31 mouse cellular contexts compared by ENCODE assay signal in genomic region chrX:8921080-8921479, GRCm38 (mm10). TPM values are rescaled to one million over a fixed set of nuclear protein-coding genes. Genes with fewer than 3 reads are reported as not detected.
DNase-seq lines count a peak whose midpoint lies in the region; ATAC-seq and TF ChIP-seq lines count a peak whose summit lies in the region.
"Had no signal": no experiment of that assay in that cellular context is flagged by ENCODE, and none has a peak within 500 bp of the region (broad histone marks: within the 10 kb centered on the region; RNA-seq: fewer than 3 reads in every experiment).

No protein-coding gene starts in this region.

- TF ChIP-seq CTCF in hindbrain, postnatal 0 days (IDR thresholded peaks at IDR 0.05; ENCODE audit: low read depth): no peak

- no peak for DNase-seq in hindbrain, embryonic 10.5 days (ENCODE audit: low spot score)
- no peak for DNase-seq in midbrain, embryonic 14.5 days
- DNase-seq in hindbrain, postnatal 0 days (ENCODE audit: low spot score): peak; percentile 5
- DNase-seq: adrenal gland, adult 2 months; adrenal gland, postnatal 10 days; adrenal gland, postnatal 25 days; B cell, adult 2 months; cerebellum, adult 11 months; cerebellum, adult 18-20 months; cerebellum, adult 8-10 months; cerebellum, adult 9-11 months; cerebellum, postnatal 14 days; cerebellum, postnatal 36 days; embryo, embryonic 11 days had no signal

- H3K27ac ChIP-seq in hindbrain, embryonic 13.5 days: no peak overlapping the region
- no peak overlapping the region for H3K27ac ChIP-seq in hindbrain, embryonic 10.5 days
- H3K27ac ChIP-seq in hindbrain, embryonic 16.5 days (ENCODE audit: low read depth, low read length): no peak overlapping the region
- H3K27ac ChIP-seq in hindbrain, embryonic 12.5 days: no peak overlapping the region
- H3K27ac ChIP-seq in midbrain, embryonic 15.5 days: 0 out of 2 replicates have a peak overlapping the region, but pooled peaks have one; percentile 25
- no peak overlapping the region for H3K27ac ChIP-seq in midbrain, embryonic 14.5 days (replicated peaks; ENCODE audit: low read depth, low read length)
- no peak overlapping the region for H3K27ac ChIP-seq in hindbrain, postnatal 0 days
- H3K27ac ChIP-seq: embryonic facial prominence, embryonic 13.5 days; embryonic facial prominence, embryonic 15.5 days; forebrain, embryonic 10.5 days; forebrain, embryonic 12.5 days had no signal

- peak; percentile 31; the same call in 1 of the 2 replicates for ATAC-seq in hindbrain, embryonic 13.5 days (ENCODE audit: low FRiP score)
- ATAC-seq in hindbrain, embryonic 16.5 days: peak; percentile 60
- ATAC-seq in hindbrain, embryonic 12.5 days (ENCODE audit: low FRiP score): no peak
- peak; percentile 40; the same call in 1 of the 2 replicates for ATAC-seq in midbrain, embryonic 15.5 days (replicated peaks)
- no peak for ATAC-seq in midbrain, embryonic 14.5 days (ENCODE audit: low FRiP score, low TSS enrichment)
- peak; percentile 51; the same call in 1 of the 2 replicates for ATAC-seq in hindbrain, postnatal 0 days
- ATAC-seq in CD4-positive, CD25-positive, alpha-beta regulatory T cell, adult 4 months: no peak
- ATAC-seq: forebrain, embryonic 14.5 days had no signal

- no peaks in the 10 kb centered on the region for H3K9me3 ChIP-seq in hindbrain, embryonic 13.5 days
- peaks cover 7% of the 10 kb centered on the region; the same call in 1 of the 2 replicates for H3K9me3 ChIP-seq in hindbrain, embryonic 10.5 days
- H3K9me3 ChIP-seq in hindbrain, embryonic 16.5 days (ENCODE audit: control insufficient read depth, low read length): peaks cover 4% of the 10 kb centered on the region; the same call in 1 of the 2 replicates
- H3K9me3 ChIP-seq in hindbrain, embryonic 12.5 days (replicated peaks): 0 out of 2 replicates have a peak, but pooled peaks cover 4% of the 10 kb centered on the region
- H3K9me3 ChIP-seq in midbrain, embryonic 15.5 days: no peaks in the 10 kb centered on the region
- no peaks in the 10 kb centered on the region for H3K9me3 ChIP-seq in midbrain, embryonic 14.5 days (ENCODE audit: control insufficient read depth, low read length)
- no peaks in the 10 kb centered on the region for H3K9me3 ChIP-seq in hindbrain, postnatal 0 days (ENCODE audit: low read length)
- H3K9me3 ChIP-seq: embryonic facial prominence, embryonic 13.5 days; embryonic facial prominence, embryonic 15.5 days; forebrain, embryonic 10.5 days; forebrain, embryonic 12.5 days had no signal

- H3K9ac ChIP-seq in hindbrain, embryonic 13.5 days: no peak overlapping the region
- H3K9ac ChIP-seq in hindbrain, embryonic 16.5 days (ENCODE audit: low read depth, low read length): no peak overlapping the region
- no peak overlapping the region for H3K9ac ChIP-seq in hindbrain, embryonic 12.5 days
- H3K9ac ChIP-seq in midbrain, embryonic 15.5 days: no peak overlapping the region
- no peak overlapping the region for H3K9ac ChIP-seq in midbrain, embryonic 14.5 days (replicated peaks; ENCODE audit: low read length)
- H3K9ac ChIP-seq in hindbrain, postnatal 0 days (replicated peaks; ENCODE audit: low read length): no peak overlapping the region
- H3K9ac ChIP-seq: embryonic facial prominence, embryonic 13.5 days; embryonic facial prominence, embryonic 15.5 days; forebrain, embryonic 12.5 days had no signal

- H3K4me3 ChIP-seq in hindbrain, embryonic 13.5 days: no peak overlapping the region
- no peak overlapping the region for H3K4me3 ChIP-seq in hindbrain, embryonic 10.5 days
- H3K4me3 ChIP-seq in hindbrain, embryonic 16.5 days (ENCODE audit: low read length): no peak overlapping the region
- H3K4me3 ChIP-seq in hindbrain, embryonic 12.5 days: no peak overlapping the region
- H3K4me3 ChIP-seq in midbrain, embryonic 15.5 days: no peak overlapping the region
- H3K4me3 ChIP-seq in midbrain, embryonic 14.5 days (replicated peaks; ENCODE audit: low read depth, low read length): no peak overlapping the region
- no peak overlapping the region for H3K4me3 ChIP-seq in hindbrain, postnatal 0 days (ENCODE audit: low read length)
- H3K4me3 ChIP-seq: embryonic facial prominence, embryonic 13.5 days; embryonic facial prominence, embryonic 15.5 days; erythroblast, embryonic 14.5 days; forebrain, embryonic 10.5 days; forebrain, embryonic 12.5 days had no signal

- WGBS in hindbrain, embryonic 13.5 days: 70% methylated on average over 4 of the region's 4 CpGs
- 88% methylated on average over 4 of the region's 4 CpGs for WGBS in hindbrain, embryonic 10.5 days
- 58% methylated on average over 4 of the region's 4 CpGs for WGBS in hindbrain, embryonic 16.5 days
- 69% methylated on average over 4 of the region's 4 CpGs for WGBS in hindbrain, embryonic 12.5 days
- 62% methylated on average over 4 of the region's 4 CpGs for WGBS in midbrain, embryonic 15.5 days
- 57% methylated on average over 4 of the region's 4 CpGs for WGBS in midbrain, embryonic 14.5 days
- 56% methylated on average over 4 of the region's 4 CpGs for WGBS in hindbrain, postnatal 0 days

- H3K36me3 ChIP-seq in hindbrain, embryonic 13.5 days: no peaks in the 10 kb centered on the region
- no peaks in the 10 kb centered on the region for H3K36me3 ChIP-seq in hindbrain, embryonic 10.5 days
- H3K36me3 ChIP-seq in hindbrain, embryonic 16.5 days (ENCODE audit: control insufficient read depth, insufficient read depth, low read length): no peaks in the 10 kb centered on the region
- no peaks in the 10 kb centered on the region for H3K36me3 ChIP-seq in hindbrain, embryonic 12.5 days
- no peaks in the 10 kb centered on the region for H3K36me3 ChIP-seq in midbrain, embryonic 15.5 days (replicated peaks)
- no peaks in the 10 kb centered on the region for H3K36me3 ChIP-seq in midbrain, embryonic 14.5 days (ENCODE audit: control insufficient read depth, insufficient read depth, low read length)
- no peaks in the 10 kb centered on the region for H3K36me3 ChIP-seq in hindbrain, postnatal 0 days (ENCODE audit: insufficient read depth, low read length)
- H3K36me3 ChIP-seq: embryonic facial prominence, embryonic 13.5 days; embryonic facial prominence, embryonic 15.5 days; forebrain, embryonic 10.5 days; forebrain, embryonic 12.5 days had no signal

- no peak overlapping the region for H3K4me2 ChIP-seq in hindbrain, embryonic 13.5 days
- no peak overlapping the region for H3K4me2 ChIP-seq in hindbrain, embryonic 16.5 days (ENCODE audit: low read length)
- no peak overlapping the region for H3K4me2 ChIP-seq in hindbrain, embryonic 12.5 days (replicated peaks)
- no peak overlapping the region for H3K4me2 ChIP-seq in midbrain, embryonic 15.5 days
- H3K4me2 ChIP-seq in midbrain, embryonic 14.5 days (ENCODE audit: low read length): no peak overlapping the region
- H3K4me2 ChIP-seq in hindbrain, postnatal 0 days (ENCODE audit: low read depth, low read length): no peak overlapping the region
- H3K4me2 ChIP-seq: embryonic facial prominence, embryonic 13.5 days; embryonic facial prominence, embryonic 15.5 days; forebrain, embryonic 12.5 days had no signal

- no peaks in the 10 kb centered on the region for H3K4me1 ChIP-seq in hindbrain, embryonic 13.5 days (replicated peaks)
- no peaks in the 10 kb centered on the region for H3K4me1 ChIP-seq in hindbrain, embryonic 10.5 days (replicated peaks)
- H3K4me1 ChIP-seq in hindbrain, embryonic 16.5 days (ENCODE audit: control insufficient read depth, insufficient read depth, low read depth, low read length): no peaks in the 10 kb centered on the region
- H3K4me1 ChIP-seq in hindbrain, embryonic 12.5 days: no peaks in the 10 kb centered on the region
- no peaks in the 10 kb centered on the region for H3K4me1 ChIP-seq in midbrain, embryonic 15.5 days
- no peaks in the 10 kb centered on the region for H3K4me1 ChIP-seq in midbrain, embryonic 14.5 days (ENCODE audit: control insufficient read depth, insufficient read depth, low read length)
- H3K4me1 ChIP-seq in hindbrain, postnatal 0 days (ENCODE audit: insufficient read depth, low read length): no peaks in the 10 kb centered on the region
- H3K4me1 ChIP-seq: embryonic facial prominence, embryonic 13.5 days; embryonic facial prominence, embryonic 15.5 days; forebrain, embryonic 10.5 days; forebrain, embryonic 12.5 days had no signal

- H3K27me3 ChIP-seq in hindbrain, embryonic 13.5 days: no peaks in the 10 kb centered on the region
- no peaks in the 10 kb centered on the region for H3K27me3 ChIP-seq in hindbrain, embryonic 10.5 days (ENCODE audit: insufficient read depth, poor library complexity, severe bottlenecking)
- H3K27me3 ChIP-seq in hindbrain, embryonic 16.5 days (replicated peaks; ENCODE audit: control insufficient read depth, insufficient read depth, low read length): no peaks in the 10 kb centered on the region
- no peaks in the 10 kb centered on the region for H3K27me3 ChIP-seq in hindbrain, embryonic 12.5 days
- no peaks in the 10 kb centered on the region for H3K27me3 ChIP-seq in midbrain, embryonic 15.5 days (replicated peaks)
- H3K27me3 ChIP-seq in midbrain, embryonic 14.5 days (ENCODE audit: control insufficient read depth, insufficient read depth, low read length): no peaks in the 10 kb centered on the region
- H3K27me3 ChIP-seq in hindbrain, postnatal 0 days (ENCODE audit: insufficient read depth, low read length): no peaks in the 10 kb centered on the region
- H3K27me3 ChIP-seq: embryonic facial prominence, embryonic 13.5 days; embryonic facial prominence, embryonic 15.5 days; forebrain, embryonic 12.5 days had no signal

RNA-seq across cellular contexts. Expression of gene B630019K06Rik, which starts 28.9 kb away (rescaled TPM):
- 19.4 and 20.4 TPM in 2 replicates for polyA plus RNA-seq in hindbrain, embryonic 13.5 days (2015; fragmentation: Nextera tagmentation; extraction: Ambion mirVana)
- 2.9 and 4.7 TPM in 2 replicates for polyA plus RNA-seq in hindbrain, embryonic 10.5 days (2016; fragmentation: Nextera tagmentation; extraction: Ambion mirVana)
- polyA plus RNA-seq in hindbrain, embryonic 16.5 days (2015; fragmentation: Nextera tagmentation; extraction: Ambion mirVana): 22.4 and 23.5 TPM in 2 replicates
- 16.6 and 17.2 TPM in 2 replicates for polyA plus RNA-seq in hindbrain, embryonic 12.5 days (2016; fragmentation: Nextera tagmentation; extraction: Ambion mirVana)
- 27.7 and 28.5 TPM in 2 replicates for polyA plus RNA-seq in midbrain, embryonic 15.5 days (2015; fragmentation: Nextera tagmentation; extraction: Ambion mirVana)
- 34.3 and 39.3 TPM in 2 replicates for polyA plus RNA-seq in midbrain, embryonic 14.5 days (2014; fragmentation: Nextera tagmentation; extraction: Ambion mirVana)
- 94.8 and 110 TPM in 2 replicates for total RNA-seq in hindbrain, postnatal 0 days (2014; rRNA removed)
- polyA plus RNA-seq in hindbrain, postnatal 0 days (2015; fragmentation: Nextera tagmentation; extraction: Ambion mirVana): 29.4 and 30.0 TPM in 2 replicates
- under 1 TPM; 0.12 to 0.23 TPM for polyA plus RNA-seq in CD4-positive, CD25-positive, alpha-beta regulatory T cell, adult 4 months (2017; shearing (Covaris generic))
- total RNA-seq: MEL had no signal
- polyA plus RNA-seq: erythroblast, embryonic 14.5 days had no signal

RNA-seq across cellular contexts. Expression of gene Fthl17b, which starts 41.7 kb away (rescaled TPM):
- polyA plus RNA-seq in hindbrain, embryonic 13.5 days (2015; fragmentation: Nextera tagmentation; extraction: Ambion mirVana): not detected in 2 replicates
- polyA plus RNA-seq in hindbrain, embryonic 10.5 days (2016; fragmentation: Nextera tagmentation; extraction: Ambion mirVana): not detected in 2 replicates
- polyA plus RNA-seq in hindbrain, embryonic 16.5 days (2015; fragmentation: Nextera tagmentation; extraction: Ambion mirVana): not detected in 2 replicates
- not detected in 2 replicates for polyA plus RNA-seq in hindbrain, embryonic 12.5 days (2016; fragmentation: Nextera tagmentation; extraction: Ambion mirVana)
- polyA plus RNA-seq in midbrain, embryonic 15.5 days (2015; fragmentation: Nextera tagmentation; extraction: Ambion mirVana): not detected in 2 replicates
- not detected in 2 replicates for polyA plus RNA-seq in midbrain, embryonic 14.5 days (2014; fragmentation: Nextera tagmentation; extraction: Ambion mirVana)
- total RNA-seq in hindbrain, postnatal 0 days (2014; rRNA removed): not detected in 2 replicates
- polyA plus RNA-seq in hindbrain, postnatal 0 days (2015; fragmentation: Nextera tagmentation; extraction: Ambion mirVana): not detected in 2 replicates
- not detected for polyA plus RNA-seq in CD4-positive, CD25-positive, alpha-beta regulatory T cell, adult 4 months (2017; shearing (Covaris generic))
- total RNA-seq: adrenal gland, adult 2 months; adrenal gland, postnatal 10 days; adrenal gland, postnatal 25 days; adrenal gland, postnatal 4 days; common myeloid progenitor, adult 5-6 weeks; ES-E14; MEL had no signal
- polyA plus RNA-seq: adrenal gland, adult 2 months; brain, embryonic 14.5 days; embryonic facial prominence, embryonic 11.5 days; embryonic facial prominence, embryonic 13.5 days; embryonic facial prominence, embryonic 15.5 days; erythroblast, embryonic 14.5 days; forebrain, embryonic 10.5 days; forebrain, embryonic 12.5 days; forebrain, embryonic 14.5 days had no signal

RNA-seq across cellular contexts. Expression of gene Gm5751, which starts 47.0 kb away (rescaled TPM):
- polyA plus RNA-seq in hindbrain, embryonic 13.5 days (2015; fragmentation: Nextera tagmentation; extraction: Ambion mirVana): not detected in 2 replicates
- polyA plus RNA-seq in hindbrain, embryonic 10.5 days (2016; fragmentation: Nextera tagmentation; extraction: Ambion mirVana): not detected in 2 replicates
- not detected in 2 replicates for polyA plus RNA-seq in hindbrain, embryonic 16.5 days (2015; fragmentation: Nextera tagmentation; extraction: Ambion mirVana)
- not detected in 2 replicates for polyA plus RNA-seq in hindbrain, embryonic 12.5 days (2016; fragmentation: Nextera tagmentation; extraction: Ambion mirVana)
- polyA plus RNA-seq in midbrain, embryonic 15.5 days (2015; fragmentation: Nextera tagmentation; extraction: Ambion mirVana): not detected in 2 replicates
- polyA plus RNA-seq in midbrain, embryonic 14.5 days (2014; fragmentation: Nextera tagmentation; extraction: Ambion mirVana): not detected in 2 replicates
- total RNA-seq in hindbrain, postnatal 0 days (2014; rRNA removed): not detected in 2 replicates
- not detected in 2 replicates for polyA plus RNA-seq in hindbrain, postnatal 0 days (2015; fragmentation: Nextera tagmentation; extraction: Ambion mirVana)
- polyA plus RNA-seq in CD4-positive, CD25-positive, alpha-beta regulatory T cell, adult 4 months (2017; shearing (Covaris generic)): not detected
- total RNA-seq: adrenal gland, adult 2 months; adrenal gland, postnatal 10 days; adrenal gland, postnatal 25 days; adrenal gland, postnatal 4 days; common myeloid progenitor, adult 5-6 weeks; ES-E14 had no signal
- polyA plus RNA-seq: adrenal gland, adult 2 months; brain, embryonic 14.5 days; embryonic facial prominence, embryonic 11.5 days; embryonic facial prominence, embryonic 13.5 days; embryonic facial prominence, embryonic 15.5 days; erythroblast, embryonic 14.5 days; forebrain, embryonic 10.5 days; forebrain, embryonic 12.5 days; forebrain, embryonic 14.5 days had no signal

RNA-seq across cellular contexts. Expression of gene Fthl17c, which starts 55.3 kb away (rescaled TPM):
- not detected in 2 replicates for polyA plus RNA-seq in hindbrain, embryonic 13.5 days (2015; fragmentation: Nextera tagmentation; extraction: Ambion mirVana)
- polyA plus RNA-seq in hindbrain, embryonic 10.5 days (2016; fragmentation: Nextera tagmentation; extraction: Ambion mirVana): not detected in 2 replicates
- not detected in 2 replicates for polyA plus RNA-seq in hindbrain, embryonic 16.5 days (2015; fragmentation: Nextera tagmentation; extraction: Ambion mirVana)
- not detected in 2 replicates for polyA plus RNA-seq in hindbrain, embryonic 12.5 days (2016; fragmentation: Nextera tagmentation; extraction: Ambion mirVana)
- not detected in 2 replicates for polyA plus RNA-seq in midbrain, embryonic 15.5 days (2015; fragmentation: Nextera tagmentation; extraction: Ambion mirVana)
- not detected in 2 replicates for polyA plus RNA-seq in midbrain, embryonic 14.5 days (2014; fragmentation: Nextera tagmentation; extraction: Ambion mirVana)
- total RNA-seq in hindbrain, postnatal 0 days (2014; rRNA removed): not detected in 2 replicates
- not detected in 2 replicates for polyA plus RNA-seq in hindbrain, postnatal 0 days (2015; fragmentation: Nextera tagmentation; extraction: Ambion mirVana)
- polyA plus RNA-seq in CD4-positive, CD25-positive, alpha-beta regulatory T cell, adult 4 months (2017; shearing (Covaris generic)): not detected
- total RNA-seq: adrenal gland, adult 2 months; adrenal gland, postnatal 10 days; adrenal gland, postnatal 25 days; adrenal gland, postnatal 4 days; common myeloid progenitor, adult 5-6 weeks; MEL had no signal
- polyA plus RNA-seq: adrenal gland, adult 2 months; brain, embryonic 14.5 days; embryonic facial prominence, embryonic 11.5 days; embryonic facial prominence, embryonic 13.5 days; embryonic facial prominence, embryonic 15.5 days; erythroblast, embryonic 14.5 days; forebrain, embryonic 10.5 days; forebrain, embryonic 12.5 days; forebrain, embryonic 14.5 days had no signal

Comparison
In these comparisons a context has a peak if more than half of its experiments do, and no peak if none do; other contexts are left out.
1. ATAC-seq: peak in hindbrain, embryonic 13.5 days (single experiment), hindbrain, embryonic 16.5 days (single experiment), midbrain, embryonic 15.5 days (single experiment) and hindbrain, postnatal 0 days (single experiment); none in hindbrain, embryonic 12.5 days (single experiment), midbrain, embryonic 14.5 days (single experiment) and CD4-positive, CD25-positive, alpha-beta regulatory T cell, adult 4 months (single experiment).